Mouse (Mus musculus) bone marrow macrophage, adult 2 months (primary cell): ENCODE measurements around the gene Osbpl7.

Experiments used
- CTCF ChIP-seq: IDR thresholded peaks from 2 replicates; pipeline ENCODE4 v1.5.1; 2012; ENCODE audit warnings: low read depth, mild to moderate bottlenecking, low read length, moderate library complexity
- POLR2A ChIP-seq: IDR thresholded peaks from 2 replicates; pipeline ENCODE4 v1.6.1; 2012; ENCODE audit warnings: mild to moderate bottlenecking, low read depth, low read length, borderline replicate concordance

DNA sequence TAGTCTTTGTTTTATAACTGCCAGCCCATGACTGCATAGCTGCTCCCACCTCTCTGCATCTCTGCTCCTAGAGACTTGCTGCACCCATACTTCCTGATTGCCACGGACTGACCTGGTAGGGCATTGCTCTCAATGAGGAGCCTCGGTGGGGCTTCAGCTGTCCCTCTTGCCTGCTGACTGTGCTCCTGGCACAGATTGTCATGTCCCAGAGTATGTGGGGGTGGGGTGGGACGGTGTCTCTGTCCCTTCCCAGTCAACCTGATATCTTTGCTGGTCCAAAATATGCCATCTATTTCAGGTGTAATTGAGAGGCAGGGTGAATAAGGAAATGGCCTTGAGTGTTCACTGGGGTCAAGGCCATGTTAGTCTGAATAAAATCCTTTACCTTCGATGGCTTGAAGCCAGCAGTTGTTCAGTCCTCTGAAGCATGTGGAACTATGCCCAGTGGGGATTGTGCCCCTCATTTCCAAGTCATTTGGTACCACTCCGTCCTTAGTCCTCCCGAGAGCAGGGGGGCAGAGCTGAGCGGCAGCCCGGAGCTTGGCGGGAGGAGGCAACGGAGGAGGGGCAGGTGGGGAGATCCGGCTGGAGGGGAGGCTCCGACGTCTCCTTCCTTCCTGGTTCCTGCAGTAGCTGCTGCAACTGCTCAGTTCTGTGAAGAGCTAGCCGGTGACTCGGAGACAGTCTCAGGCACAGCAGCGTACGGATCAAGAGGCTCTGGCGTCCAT is at the start of gene Osbpl7:
- TF ChIP-seq CTCF (no peak), POLR2A (no peak)
